Mouse (Mus musculus): Measurements from ENCODE around the gene Exoc4.

Gene Exoc4

DNA sequence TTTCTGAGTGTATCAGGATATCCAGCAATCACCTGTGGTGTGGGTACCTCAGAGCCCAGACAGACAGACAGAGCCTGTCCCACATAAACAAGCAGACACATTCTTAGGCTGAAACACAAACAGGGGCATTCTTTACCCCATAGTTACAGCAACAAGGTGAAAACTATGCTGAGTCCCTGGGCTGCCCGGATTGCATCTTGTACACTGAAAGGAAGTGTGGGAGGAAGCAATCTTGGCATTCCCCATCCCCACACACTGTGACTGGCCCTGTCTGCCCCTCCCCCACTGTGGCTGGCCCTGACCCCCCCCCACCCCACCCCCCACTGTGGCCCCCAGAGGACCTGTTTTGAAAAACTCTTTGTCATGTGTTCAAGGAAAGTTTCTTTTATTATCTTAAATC lies 623.3 kb downstream of the Exoc4 start:
- peak; percentile 45 for DNase-seq

DNA sequence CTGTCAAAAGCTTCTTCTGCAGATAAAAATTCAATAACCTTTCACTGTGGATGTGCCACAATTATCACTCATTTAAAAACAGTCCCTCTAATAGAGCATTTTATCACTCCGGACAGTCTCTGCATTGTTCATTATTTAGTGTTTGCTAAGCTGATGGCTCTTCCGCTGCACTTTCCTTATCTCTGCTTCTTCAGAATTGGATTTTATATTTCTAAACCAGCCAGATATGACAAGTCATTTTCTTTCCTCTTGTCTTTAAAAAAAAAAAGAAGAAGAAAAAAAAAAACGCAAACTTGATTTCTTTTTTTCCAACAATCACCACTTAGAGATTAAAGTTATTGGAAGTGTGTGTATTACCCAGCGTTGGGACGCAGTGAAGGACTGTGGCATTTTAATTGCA lies 624.1 kb downstream of the Exoc4 start:
- no peak for DNase-seq

DNA sequence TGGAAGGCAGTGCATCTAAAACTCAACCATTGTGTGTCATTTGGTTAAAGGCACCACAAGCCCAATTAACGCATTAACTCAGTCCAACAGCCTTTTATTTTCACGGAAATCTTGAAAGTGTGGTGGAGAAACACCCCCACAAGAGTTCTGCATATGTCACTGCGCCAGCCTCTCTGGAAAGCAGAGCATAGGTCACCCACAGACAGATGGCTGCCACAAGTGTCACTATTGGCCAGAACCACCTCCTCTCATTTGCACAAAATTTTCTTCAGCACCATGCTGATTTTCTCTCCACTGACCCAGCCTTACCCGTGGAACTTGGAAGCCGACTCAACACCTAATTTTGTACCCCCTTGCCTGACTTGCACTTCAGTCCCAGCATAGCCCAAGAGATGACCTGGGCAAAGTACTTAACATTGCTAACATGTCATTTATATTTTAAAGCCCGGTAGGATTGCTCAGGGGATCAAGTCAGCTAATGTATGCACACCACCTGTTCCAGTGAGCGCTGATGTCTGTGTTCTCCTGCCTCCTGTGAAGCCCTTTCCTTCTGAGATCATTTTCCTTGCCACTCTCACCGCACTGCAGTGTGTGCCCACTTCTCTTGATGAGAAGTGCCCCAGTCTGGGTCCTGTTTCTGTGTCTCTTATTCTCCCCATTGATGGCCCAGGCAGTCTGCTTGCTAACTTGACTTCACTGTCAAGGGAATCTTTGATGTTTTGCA lies 625.6 kb downstream of the Exoc4 start:
- DNase-seq = no peak

- DNase-seq = no peak
Measured at GRCm38 (mm10) chr6:33884141-33884683, 635.3 kb downstream of the Exoc4 start.

GRCm38 (mm10) chr6:33886941-33887340 lies 638.1 kb downstream of the Exoc4 start:
- DNase-seq = no peak

DNA sequence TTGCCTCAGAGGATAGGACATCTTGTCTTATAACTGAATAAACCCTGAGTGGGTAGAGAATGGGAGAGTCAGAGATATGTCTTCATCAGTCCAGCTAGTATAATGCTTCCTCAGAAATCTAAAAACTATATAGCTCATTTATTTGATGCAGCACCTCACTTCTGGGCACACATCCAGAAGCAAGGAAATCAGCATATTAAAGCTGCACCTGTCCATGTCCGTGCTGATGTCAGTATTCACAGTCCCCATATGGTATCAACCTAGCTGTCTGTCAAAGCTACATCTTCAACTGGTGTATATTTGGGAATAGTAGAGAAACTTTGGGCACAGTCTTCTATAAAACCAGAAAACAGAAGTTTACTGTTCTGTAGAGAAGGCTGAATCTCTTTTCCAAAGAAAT lies 642.0 kb downstream of the Exoc4 start:
- DNase-seq = no peak

- peak; percentile 18 for DNase-seq
Measured at GRCm38 (mm10) chr6:33892142-33892541, 643.3 kb downstream of the Exoc4 start.

DNA sequence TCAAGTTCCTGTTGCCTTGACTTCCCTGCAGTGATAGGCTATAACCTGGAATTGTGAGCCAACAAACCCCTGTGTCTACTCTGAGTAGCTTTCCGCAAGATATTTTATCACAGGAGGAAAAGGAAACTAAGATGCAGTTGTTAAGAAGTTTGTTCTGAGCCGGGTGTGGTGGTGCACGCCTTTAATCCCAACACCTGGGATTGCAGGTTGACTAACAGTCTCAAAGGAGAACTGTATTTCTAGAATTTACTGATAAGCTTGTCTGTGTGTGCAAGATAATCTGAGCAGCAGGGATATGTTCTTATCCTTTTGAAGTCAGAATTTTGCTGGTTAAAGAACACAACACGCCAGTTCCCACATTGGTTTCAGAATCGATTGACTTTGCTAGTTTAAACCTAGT lies 651.1 kb downstream of the Exoc4 start:
- DNase-seq = no peak

DNA sequence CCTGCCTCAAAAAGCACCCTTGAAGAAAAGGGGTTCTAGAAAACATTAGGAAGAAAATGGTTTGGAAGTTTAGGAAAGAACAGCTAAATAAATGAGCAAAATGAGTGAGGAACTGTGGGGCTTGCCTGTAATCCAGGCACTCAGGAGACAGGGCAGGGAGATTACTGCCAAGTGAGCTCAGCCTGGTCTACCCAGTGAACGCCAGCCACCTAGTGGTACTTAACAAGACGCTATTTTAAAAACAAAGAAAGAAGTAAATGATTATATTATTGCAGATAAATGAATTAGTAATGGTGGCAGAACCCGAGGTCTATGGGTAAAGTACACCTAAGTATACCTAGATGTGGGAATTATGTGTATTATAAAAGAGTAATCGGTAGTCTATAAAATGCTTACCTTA lies 651.7 kb downstream of the Exoc4 start:
- DNase-seq = no peak

GRCm38 (mm10) chr6:33905099-33905498 lies 656.2 kb downstream of the Exoc4 start:
- DNase-seq = no peak

- no peak for DNase-seq
Measured at GRCm38 (mm10) chr6:33910671-33911070, 661.8 kb downstream of the Exoc4 start.

DNA sequence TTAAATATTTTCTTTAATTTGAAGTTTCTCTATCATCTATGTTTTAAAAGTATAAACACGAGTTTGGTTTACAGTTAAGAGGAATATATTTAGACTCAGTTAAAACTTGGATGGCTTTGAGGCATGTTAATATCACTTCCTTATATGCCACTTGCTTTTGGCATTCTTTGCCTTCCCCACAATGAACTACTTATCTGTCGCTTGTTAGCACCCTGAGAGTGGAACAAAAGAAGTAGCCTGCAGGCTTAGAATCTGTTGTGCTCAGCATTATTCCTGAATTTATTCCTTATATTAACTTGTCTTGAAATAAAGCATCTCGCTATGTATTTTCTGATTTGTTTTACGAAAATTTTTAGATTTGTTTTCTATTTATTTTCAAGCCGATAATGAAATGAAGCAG lies 664.2 kb downstream of the Exoc4 start:
- no peak for DNase-seq

DNA sequence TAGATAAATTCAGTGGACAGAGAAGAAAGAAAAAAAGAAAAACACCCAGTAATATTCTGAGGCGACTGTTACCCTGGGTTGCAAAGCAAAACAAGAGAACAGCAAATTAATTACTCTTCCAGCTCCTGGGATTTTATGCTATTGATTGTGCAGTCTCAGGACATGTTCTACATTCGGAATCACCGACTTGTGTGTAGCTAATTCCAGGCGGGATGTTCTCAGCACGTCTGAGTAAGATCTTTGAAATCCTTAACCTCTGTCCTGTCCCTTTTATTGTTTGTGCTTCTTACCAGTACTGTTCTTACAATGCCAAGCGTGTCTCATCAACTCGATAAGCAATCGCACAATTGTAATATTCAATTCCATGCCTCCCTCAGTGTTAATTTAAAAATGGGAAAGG lies 664.6 kb downstream of the Exoc4 start:
- DNase-seq = no peak

DNA sequence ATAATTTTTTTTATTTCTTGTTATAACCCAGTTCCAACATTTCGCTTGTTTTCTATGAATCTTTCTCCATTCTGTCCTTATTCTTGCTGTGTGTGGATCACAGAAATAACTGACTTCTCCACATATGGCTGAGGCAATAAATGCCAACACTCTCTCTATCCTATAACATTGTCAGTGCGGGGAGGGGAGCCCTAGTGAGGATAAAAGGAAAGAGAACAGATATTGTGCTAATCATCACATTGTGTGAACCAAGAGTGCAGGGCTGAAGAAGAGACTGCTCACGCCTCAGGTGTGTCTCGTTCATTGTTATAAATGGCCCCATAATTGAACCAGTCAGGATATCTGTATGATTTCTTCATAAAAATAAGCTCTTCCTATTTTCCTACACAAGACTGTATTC lies 665.1 kb downstream of the Exoc4 start:
- no peak for DNase-seq

GRCm38 (mm10) chr6:33923571-33923970 lies 674.7 kb downstream of the Exoc4 start:
- no peak for DNase-seq

DNA sequence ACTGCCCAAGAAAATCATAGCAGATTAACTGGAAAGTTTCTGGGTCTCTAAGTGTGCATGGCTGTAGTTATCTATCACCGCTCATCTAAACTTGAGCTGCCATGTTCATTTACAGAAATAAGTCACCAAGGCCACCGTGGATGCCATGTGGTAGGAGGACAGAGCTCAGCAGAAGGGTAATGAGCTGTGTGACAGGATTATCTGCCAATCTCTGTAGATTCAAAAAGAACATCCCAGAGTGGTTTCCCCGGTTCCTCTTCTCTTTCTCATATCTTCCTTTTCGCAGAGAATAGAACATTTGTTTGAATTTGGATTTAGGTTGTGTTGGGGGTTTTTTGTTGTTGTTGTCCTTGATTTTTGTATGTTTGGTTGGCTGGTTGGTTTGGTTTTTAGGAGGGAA lies 676.0 kb downstream of the Exoc4 start:
- no peak for DNase-seq

GRCm38 (mm10) chr6:33929342-33930086 lies 680.6 kb downstream of the Exoc4 start:
- DNase-seq = peak; percentile 93

DNA sequence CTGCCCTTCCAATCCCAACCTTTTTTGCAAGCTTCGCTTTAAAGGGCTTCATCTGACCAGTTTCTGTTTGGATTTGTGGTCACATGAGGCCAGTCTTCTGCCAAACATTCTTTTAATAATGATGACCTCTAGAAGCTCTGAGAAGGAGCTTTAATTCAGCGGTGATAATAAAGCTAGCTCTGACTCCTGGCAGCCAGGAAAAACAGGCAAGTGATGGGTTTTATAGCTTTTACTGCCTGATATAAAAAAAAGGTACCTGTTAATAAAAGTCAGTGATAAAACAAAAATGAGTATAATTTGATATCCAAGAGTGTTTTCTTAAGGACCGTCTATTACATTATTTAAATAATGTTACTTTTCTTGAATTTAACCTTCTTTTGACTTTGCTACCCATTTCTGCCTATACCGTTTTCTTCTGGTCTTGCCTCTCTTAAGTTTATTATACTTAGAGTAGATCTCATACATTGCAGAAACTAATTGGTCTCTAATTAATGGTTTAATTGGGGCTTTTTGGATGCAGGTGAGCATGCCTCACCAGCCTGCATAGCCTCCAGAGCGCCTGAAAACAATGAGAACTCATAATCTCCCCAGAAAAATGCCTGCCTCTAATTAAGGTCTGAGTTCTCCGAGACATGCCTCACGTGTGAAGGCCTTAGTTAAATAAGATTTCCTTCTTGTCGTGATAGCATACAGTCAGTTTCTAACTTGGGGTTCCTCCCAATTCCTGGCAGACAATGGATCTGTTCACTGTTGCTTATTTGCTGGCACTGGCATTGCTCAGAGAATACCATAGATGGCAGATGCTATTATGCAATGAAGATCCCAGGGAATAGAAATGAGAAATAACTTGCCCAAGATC lies 681.4 kb downstream of the Exoc4 start:
- DNase-seq = no peak

DNA sequence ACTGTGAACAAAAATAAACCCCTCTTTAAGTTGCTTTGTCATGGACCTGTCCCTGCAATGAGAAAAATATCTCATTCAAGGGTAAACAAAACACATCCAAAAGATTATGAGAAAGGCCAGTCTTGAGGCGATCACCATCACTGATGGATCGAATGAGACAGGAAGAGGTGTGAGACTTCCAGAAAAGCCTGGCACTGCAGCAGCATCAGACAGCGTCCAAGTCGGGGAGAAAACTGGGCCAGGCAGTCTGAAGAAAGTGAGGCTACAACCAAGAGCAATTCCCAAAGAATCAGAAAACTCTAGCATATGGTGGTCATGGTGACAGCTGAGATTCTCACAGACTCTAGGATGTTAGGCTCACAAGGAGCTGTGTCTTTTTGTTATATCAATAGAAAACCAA lies 689.0 kb downstream of the Exoc4 start:
- DNase-seq = no peak

DNA sequence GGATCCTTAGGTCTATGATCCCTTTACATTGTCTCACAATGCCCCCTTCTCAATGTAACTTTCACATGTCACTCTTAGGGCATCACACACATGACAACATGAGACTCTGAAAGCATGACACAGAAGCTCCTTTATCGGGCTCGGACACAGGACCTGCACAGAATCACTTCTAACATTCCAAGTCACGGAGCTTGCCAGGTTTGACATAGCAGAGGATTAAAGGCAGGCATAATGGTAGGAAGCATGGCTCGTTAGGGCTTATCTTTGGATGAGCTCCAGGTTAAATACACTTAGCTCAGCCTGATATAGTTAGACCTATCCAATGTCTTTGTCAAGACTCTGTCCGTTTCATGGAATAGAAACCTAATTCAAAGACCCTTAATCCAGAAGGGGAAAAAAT lies 690.3 kb downstream of the Exoc4 start:
- DNase-seq = no peak

DNA sequence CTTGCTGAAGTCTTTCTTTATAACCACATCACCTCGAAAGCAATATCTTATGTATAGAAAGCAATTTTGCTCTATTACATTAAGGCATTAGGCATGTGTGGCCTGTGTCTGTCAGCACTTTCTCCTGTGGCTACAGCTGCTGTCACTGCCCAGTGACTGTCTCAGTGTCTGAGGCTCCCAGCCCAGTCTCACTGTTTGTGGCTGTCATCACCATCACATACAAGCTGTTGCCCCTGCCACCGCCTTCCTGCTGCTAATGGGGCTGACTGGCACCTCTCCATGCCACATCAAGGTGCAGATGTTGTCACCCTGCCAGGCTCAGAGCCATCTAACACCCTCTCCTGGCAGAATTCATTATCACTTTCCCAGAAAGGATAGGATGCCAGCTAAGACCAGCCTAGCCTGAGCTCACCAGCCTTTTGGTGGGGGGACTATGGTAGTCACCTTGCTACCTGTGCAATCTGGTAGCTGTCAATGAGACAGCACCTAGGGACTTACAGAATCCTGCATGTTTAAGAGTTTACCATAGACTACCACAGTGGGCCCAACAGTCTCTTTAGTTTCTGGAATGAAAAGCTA lies 698.1 kb downstream of the Exoc4 start:
- no peak for DNase-seq

GRCm38 (mm10) chr6:33950113-33950512 lies 701.2 kb downstream of the Exoc4 start:
- no peak for DNase-seq

- no peak for DNase-seq
Measured at GRCm38 (mm10) chr6:33955469-33955868, 706.6 kb downstream of the Exoc4 start.

All from kidney, postnatal 10 days (tissue).